Mouse (Mus musculus): ENCODE measurements around the gene Mrpl46. TPM values are rescaled to one million over a fixed set of nuclear protein-coding genes. Genes with fewer than 3 reads are reported as not detected.

Gene Mrpl46
- polyA plus RNA-seq, 1 experiment from 2014 or later, result 67.3 TPM

DNA sequence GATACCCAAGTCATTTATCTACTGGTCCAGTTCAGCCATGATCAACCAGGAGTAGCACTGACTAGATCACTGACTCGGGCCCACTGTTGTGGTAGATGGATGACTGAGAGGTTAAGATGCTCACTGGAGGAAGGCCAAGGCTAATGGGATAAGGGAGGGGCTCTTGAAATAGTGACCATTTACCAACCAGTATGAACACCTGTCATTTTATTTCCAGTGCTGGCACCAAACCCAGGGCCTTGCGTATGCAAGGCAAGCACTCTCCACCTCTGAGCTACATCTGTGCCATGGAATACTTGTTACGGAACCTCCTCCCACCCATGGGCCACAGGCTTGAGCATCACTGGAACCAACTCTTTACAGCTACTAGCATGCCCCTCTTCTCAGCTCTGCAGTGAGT lies 19.5 kb downstream of the Mrpl46 start:
- 92% methylated on average over 3 of the region's 3 CpGs for WGBS
- no peak overlapping the region for H3K9ac ChIP-seq
- no peak overlapping the region for H3K27ac ChIP-seq
- H3K9me3 ChIP-seq, result no peaks in the 10 kb centered on the region
- H3K27me3 ChIP-seq, result peaks cover 5% of the 10 kb centered on the region; the same call in 1 of the 2 replicates
- no peaks in the 10 kb centered on the region for H3K36me3 ChIP-seq (replicated peaks)
- no peak overlapping the region for H3K4me2 ChIP-seq
- H3K4me1 ChIP-seq, result peaks cover 4% of the 10 kb centered on the region; the same call in 1 of the 2 replicates
- no peak for ATAC-seq (ENCODE audit: low FRiP score)
- H3K4me3 ChIP-seq (replicated peaks), result no peak overlapping the region

DNA sequence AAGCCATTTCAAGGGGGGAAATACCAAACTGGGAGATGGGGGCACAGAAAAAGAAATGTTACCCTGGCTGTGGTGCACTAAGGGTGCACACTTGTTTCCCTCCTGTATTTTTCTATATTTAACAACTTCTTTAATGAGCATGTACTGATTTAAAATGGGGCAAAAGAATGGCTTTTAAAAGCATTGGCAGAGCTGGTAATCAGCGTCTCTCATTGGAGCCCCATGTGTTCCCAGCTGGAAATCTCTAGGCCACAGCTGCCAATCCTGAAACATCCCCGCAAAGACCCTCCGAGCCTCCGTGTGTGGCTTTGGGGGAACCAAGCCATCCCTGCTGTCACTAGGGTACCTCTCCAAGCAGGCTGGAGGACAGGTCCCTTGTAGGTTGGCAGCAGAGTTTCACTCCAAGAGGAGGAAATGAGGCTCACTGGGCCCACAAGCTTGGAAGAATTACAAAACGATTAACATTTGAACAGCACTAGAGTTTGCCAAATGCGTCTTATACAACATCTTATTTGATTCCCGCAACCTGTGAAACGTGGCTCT lies 28.8 kb downstream of the Mrpl46 start:
- Histone ChIP-seq H3K27me3 (no peaks in the 10 kb centered on the region), H3K9ac (no peak overlapping the region), H3K9me3 (no peaks in the 10 kb centered on the region), H3K4me2 (no peak overlapping the region), H3K27ac (no peak overlapping the region), H3K4me1 (no peaks in the 10 kb centered on the region), H3K4me3 (replicated peaks) (no peak overlapping the region), H3K36me3 (replicated peaks) (no peaks in the 10 kb centered on the region)
- ATAC-seq (ENCODE audit: low FRiP score), result no peak
- 56% methylated on average over 8 of the region's 8 CpGs for WGBS

DNA sequence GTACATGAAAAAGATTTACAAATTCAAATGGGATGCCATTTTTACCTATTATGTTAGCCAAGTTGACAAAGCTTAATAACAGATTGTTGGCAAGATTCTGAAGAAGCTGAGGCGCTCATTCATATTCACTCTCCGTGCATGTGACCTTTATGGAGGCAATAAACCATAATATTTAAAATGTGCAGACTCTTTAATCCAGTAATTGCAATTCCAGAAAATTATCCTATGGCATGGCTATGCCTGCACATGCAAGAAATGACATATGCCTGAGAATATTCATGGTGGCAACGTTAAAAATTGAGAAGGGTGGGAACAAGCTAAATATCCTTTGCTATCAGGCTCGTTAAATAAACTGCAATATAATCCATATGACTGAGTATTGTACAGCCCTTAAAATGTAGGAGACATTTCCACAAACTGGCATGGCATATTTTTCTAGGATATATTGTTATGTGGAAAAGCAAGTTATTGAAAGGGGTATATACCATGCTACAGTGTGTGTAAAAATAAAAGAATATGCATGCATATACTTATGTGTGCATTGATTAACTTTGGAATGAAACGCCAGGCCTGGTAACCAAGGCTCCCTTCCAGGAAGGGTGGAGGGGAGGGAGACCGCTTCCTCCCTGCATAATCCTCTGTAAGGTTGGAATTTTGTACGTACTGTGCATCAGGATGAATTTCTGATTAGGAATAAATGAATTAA lies 29.4 kb downstream of the Mrpl46 start:
- 78% methylated on average over 7 of the region's 7 CpGs for WGBS
- H3K9me3 ChIP-seq, result no peaks in the 10 kb centered on the region
- H3K4me2 ChIP-seq, result no peak overlapping the region
- H3K4me1 ChIP-seq, result no peaks in the 10 kb centered on the region
- no peak for ATAC-seq (ENCODE audit: low FRiP score)
- H3K27ac ChIP-seq, result no peak overlapping the region
- H3K4me3 ChIP-seq (replicated peaks), result no peak overlapping the region
- H3K27me3 ChIP-seq, result no peaks in the 10 kb centered on the region
- H3K9ac ChIP-seq, result no peak overlapping the region
- H3K36me3 ChIP-seq (replicated peaks), result no peaks in the 10 kb centered on the region

DNA sequence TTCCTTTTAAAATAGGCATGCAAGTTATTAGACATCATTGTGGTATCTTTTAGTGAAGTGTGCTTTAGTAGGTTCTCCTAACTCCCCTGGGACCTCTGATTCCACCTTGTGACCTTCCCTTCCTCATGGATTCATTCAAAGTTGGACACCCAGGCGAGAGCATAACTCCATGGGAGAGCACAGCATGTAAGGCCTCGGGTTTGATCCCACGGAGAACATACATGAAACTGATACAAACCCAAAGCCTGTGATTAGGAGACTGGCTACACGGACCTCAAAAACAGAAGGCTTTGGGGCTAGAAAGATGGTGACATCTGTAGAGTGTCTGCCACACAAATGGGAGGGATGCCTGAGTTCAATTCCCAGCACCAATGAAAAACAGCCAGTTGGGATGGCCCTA lies 30.4 kb downstream of the Mrpl46 start:
- 89% methylated on average over 4 of the region's 4 CpGs for WGBS
- Histone ChIP-seq H3K9me3 (no peaks in the 10 kb centered on the region), H3K4me2 (no peak overlapping the region), H3K27ac (no peak overlapping the region), H3K27me3 (no peaks in the 10 kb centered on the region), H3K4me3 (replicated peaks) (no peak overlapping the region), H3K9ac (no peak overlapping the region), H3K36me3 (replicated peaks) (no peaks in the 10 kb centered on the region), H3K4me1 (no peaks in the 10 kb centered on the region)
- no peak for ATAC-seq (ENCODE audit: low FRiP score)

DNA sequence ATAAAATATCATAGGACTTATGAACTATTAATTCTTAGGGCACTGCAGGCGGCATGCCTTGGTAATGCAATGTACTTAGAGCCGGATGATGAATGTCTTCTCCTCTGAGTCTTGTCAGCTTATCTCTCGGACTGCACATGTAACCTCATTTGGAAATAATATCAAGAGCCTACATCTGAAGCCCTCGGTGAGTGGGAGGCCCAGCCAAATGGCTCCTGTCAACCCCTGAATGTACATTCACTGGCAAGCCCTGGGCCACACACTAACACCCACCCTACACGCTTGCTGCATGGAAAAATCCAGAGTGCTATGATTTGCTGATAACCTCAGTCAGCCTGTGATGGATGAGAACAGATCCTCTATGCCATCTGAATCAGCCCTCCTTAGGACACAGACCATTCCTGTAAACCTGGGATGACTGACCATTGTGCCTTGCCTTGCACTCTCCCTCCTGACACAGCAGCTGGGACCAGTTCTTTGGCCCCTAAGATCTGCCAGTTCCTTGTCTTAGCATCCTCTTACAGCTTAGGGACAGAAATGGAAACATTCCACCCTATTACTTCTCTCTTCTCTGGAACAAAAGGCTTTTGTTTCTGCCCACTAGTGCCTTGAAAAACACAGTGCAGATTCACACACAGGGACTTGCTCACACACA lies 39.5 kb downstream of the Mrpl46 start:
- Histone ChIP-seq H3K4me1 (no peaks in the 10 kb centered on the region), H3K27ac (no peak overlapping the region), H3K4me2 (no peak overlapping the region), H3K27me3 (no peaks in the 10 kb centered on the region), H3K4me3 (replicated peaks) (no peak overlapping the region), H3K9ac (no peak overlapping the region), H3K36me3 (replicated peaks) (no peaks in the 10 kb centered on the region), H3K9me3 (no peaks in the 10 kb centered on the region)
- 81% methylated on average over 5 of the region's 5 CpGs for WGBS
- no peak for ATAC-seq (ENCODE audit: low FRiP score)

DNA sequence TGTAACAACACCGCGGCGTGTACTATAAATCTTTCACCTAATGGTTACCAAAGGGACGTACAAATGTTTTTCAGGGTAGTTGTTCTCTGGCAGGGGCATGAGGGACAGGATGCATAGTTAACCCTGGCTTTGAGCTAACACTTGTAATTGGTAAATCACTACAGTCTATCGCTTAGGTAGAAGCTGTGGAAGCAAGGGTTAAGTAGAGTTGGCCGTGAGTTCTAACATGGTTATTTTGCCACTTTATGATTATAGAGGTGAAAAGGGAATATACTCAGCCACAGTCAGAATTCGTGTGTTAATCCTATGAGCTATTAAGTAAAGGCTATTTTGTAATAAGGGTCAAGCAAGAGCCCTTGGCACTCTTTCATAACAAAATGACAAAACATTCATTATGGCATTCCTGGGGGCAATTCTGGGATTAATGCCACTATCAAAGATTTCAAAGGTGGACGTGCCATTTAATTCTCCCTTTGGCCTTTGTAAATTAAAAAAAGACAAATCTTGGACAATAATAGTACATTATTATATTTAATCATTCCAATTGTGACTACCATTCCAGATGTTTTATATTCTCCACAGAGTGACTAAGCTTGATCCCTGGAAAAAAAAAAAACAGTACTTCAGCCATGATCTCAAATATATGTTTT lies 43.9 kb downstream of the Mrpl46 start:
- H3K36me3 ChIP-seq (replicated peaks), result no peaks in the 10 kb centered on the region
- H3K27ac ChIP-seq, result no peak overlapping the region
- H3K4me2 ChIP-seq, result no peak overlapping the region
- H3K9ac ChIP-seq, result no peak overlapping the region
- no peak overlapping the region for H3K4me3 ChIP-seq (replicated peaks)
- H3K9me3 ChIP-seq, result no peaks in the 10 kb centered on the region
- no peak for ATAC-seq (ENCODE audit: low FRiP score)
- no peaks in the 10 kb centered on the region for H3K4me1 ChIP-seq
- no peaks in the 10 kb centered on the region for H3K27me3 ChIP-seq
- 82% methylated on average over 8 of the region's 8 CpGs for WGBS

DNA sequence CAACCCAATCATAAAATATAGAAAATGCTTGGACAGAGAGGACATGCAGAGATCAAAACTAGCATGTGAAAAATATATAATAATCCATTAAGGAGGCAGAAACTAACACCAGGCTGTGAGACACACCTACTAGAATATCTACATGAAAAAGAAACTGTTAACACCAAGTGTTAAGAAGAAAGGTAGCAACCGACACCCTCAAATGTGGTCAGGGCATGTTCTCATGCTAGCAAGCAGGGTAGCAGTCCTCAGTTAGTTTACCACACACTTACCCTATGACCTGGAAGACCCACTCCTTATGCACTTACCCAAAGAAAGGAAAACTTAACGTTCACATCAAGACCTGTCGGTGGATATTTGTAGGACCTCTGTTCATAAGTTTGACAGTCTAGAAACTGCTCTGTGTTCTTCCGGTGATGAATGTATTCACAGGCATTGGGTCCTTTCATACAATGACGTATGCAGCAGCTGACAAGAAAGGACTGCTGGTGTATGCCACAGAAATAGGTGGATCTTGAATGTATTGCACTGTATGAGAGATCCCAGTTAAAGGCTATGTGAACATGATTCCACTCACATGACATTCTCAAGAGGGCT lies 45.6 kb downstream of the Mrpl46 start, which contains the start of gene Ntrk3:
Gene Ntrk3 (minus strand): TSS at position 399 of the 597 bp plus-strand sequence.
- WGBS, result 81% methylated on average over 5 of the region's 5 CpGs
- Histone ChIP-seq H3K9me3 (no peaks in the 10 kb centered on the region), H3K4me1 (no peaks in the 10 kb centered on the region), H3K27me3 (no peaks in the 10 kb centered on the region), H3K36me3 (replicated peaks) (no peaks in the 10 kb centered on the region), H3K9ac (no peak within 1 kb of the TSS), H3K27ac (no peak within 1 kb of the TSS), H3K4me2 (no peak within 1 kb of the TSS), H3K4me3 (replicated peaks) (no peak within 1 kb of the TSS)
- no peak for ATAC-seq (ENCODE audit: low FRiP score)

DNA sequence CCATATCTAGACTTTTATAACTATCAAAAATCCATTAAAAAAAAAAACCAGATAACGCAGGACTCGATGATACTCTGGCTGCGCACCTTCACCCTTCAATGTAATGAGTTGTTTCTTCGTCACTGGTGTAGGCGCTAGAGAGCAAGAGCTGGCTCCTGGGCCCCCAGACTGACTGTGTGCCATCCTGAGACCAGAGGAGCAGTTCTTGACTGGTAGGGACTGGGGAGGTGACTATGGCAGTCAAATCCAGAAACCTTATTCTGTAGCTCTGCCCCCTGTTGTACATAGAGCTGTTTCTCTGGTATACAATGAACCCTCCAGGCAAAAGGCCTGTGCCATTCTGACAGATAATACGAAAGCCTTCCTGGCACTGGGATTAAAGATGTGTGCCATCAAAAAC lies 46.1 kb downstream of the Mrpl46 start:
- H3K4me3 ChIP-seq (replicated peaks), result no peak overlapping the region
- no peaks in the 10 kb centered on the region for H3K27me3 ChIP-seq
- no peak overlapping the region for H3K9ac ChIP-seq
- no peak for ATAC-seq (ENCODE audit: low FRiP score)
- no peaks in the 10 kb centered on the region for H3K4me1 ChIP-seq
- H3K36me3 ChIP-seq (replicated peaks), result no peaks in the 10 kb centered on the region
- no peaks in the 10 kb centered on the region for H3K9me3 ChIP-seq
- 94% methylated on average over 6 of the region's 6 CpGs for WGBS
- no peak overlapping the region for H3K4me2 ChIP-seq
- H3K27ac ChIP-seq, result no peak overlapping the region

DNA sequence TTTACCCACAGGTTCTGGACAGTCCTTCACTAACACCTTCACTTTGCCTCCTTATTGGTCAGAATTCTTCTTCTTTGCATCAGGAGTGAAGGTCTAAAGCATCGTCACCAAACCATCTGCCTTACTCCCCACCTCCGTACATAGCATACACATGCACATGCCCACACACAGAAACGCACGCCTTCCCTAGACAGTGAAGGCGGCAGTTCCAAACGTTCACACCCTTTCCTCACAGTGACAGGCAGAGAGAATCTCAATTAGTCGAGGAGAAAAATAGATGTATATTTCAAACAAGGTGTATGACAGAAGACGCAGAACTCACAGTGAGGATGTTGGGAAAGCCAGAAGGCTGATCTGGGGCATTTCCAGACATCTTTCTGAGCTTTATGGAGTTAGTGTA lies 51.9 kb downstream of the Mrpl46 start:
- no peak overlapping the region for H3K9ac ChIP-seq
- H3K4me2 ChIP-seq, result no peak overlapping the region
- no peak overlapping the region for H3K4me3 ChIP-seq (replicated peaks)
- no peaks in the 10 kb centered on the region for H3K36me3 ChIP-seq (replicated peaks)
- H3K27me3 ChIP-seq, result no peaks in the 10 kb centered on the region
- no peaks in the 10 kb centered on the region for H3K9me3 ChIP-seq
- no peak for ATAC-seq (ENCODE audit: low FRiP score)
- no peak overlapping the region for H3K27ac ChIP-seq
- H3K4me1 ChIP-seq, result no peaks in the 10 kb centered on the region
- WGBS, result 83% methylated on average over 8 of the region's 8 CpGs

Other genes starting within 250 kb of the Mrpl46 start
- 9.2 and 9.8 TPM in 2 replicates for gene Ntrk3, start 45.5 kb downstream of the Mrpl46 start, polyA plus RNA-seq (2016; fragmentation: Nextera tagmentation; extraction: Ambion mirVana)
- gene Mrps11, start 412 bp downstream of the Mrpl46 start, polyA plus RNA-seq (2016; fragmentation: Nextera tagmentation; extraction: Ambion mirVana), result 68.3 and 72.6 TPM in 2 replicates
- 22.2 and 23.3 TPM in 2 replicates for gene Det1, start 63.7 kb upstream of the Mrpl46 start, polyA plus RNA-seq (2016; fragmentation: Nextera tagmentation; extraction: Ambion mirVana)
- 55.2 and 57.4 TPM in 2 replicates for gene Aen, start 112.3 kb upstream of the Mrpl46 start, polyA plus RNA-seq (2016; fragmentation: Nextera tagmentation; extraction: Ambion mirVana)
- gene Isg20, start 129.9 kb upstream of the Mrpl46 start, polyA plus RNA-seq (2016; fragmentation: Nextera tagmentation; extraction: Ambion mirVana), result 0.29 TPM in 1 of 2 replicates, not detected in the other